Mouse (Mus musculus) thymus, postnatal 36 days (tissue): ENCODE measurements around the gene Amotl1.
"Not testable (repeated sequence)": the region's sequence is repeated elsewhere in the genome, so short reads cannot be mapped to it uniquely, and the experiment has no call there.

Source experiments
- DNase-seq, 2 experiments: peaks; one replicate each; pipeline ENCODE4 v3.0.0; 2022; ENCODE audit warnings: mixed read lengths in 2 of 2

Amotl1 gene

GRCm38 (mm10) chr9:14644956-14645355 lies at the start of gene Amotl1:
TSS of gene Amotl1 (minus strand) at chr9:14645056.
- DNase-seq = no peak

GRCm38 (mm10) chr9:14689376-14690108 lies 44.7 kb upstream of the Amotl1 start:
- no peak for DNase-seq

GRCm38 (mm10) chr9:14684363-14684762 lies 39.5 kb upstream of the Amotl1 start:
- DNase-seq = no peak

- DNase-seq = no peak
Measured at GRCm38 (mm10) chr9:14682741-14683140, 37.9 kb upstream of the Amotl1 start.

- DNase-seq = no peak
Measured at GRCm38 (mm10) chr9:14680584-14680983, 35.7 kb upstream of the Amotl1 start.

- no peak for DNase-seq
Measured at GRCm38 (mm10) chr9:14675707-14676691, 31.1 kb upstream of the Amotl1 start.

- DNase-seq = no peak
Measured at GRCm38 (mm10) chr9:14674506-14674905, 29.6 kb upstream of the Amotl1 start.

GRCm38 (mm10) chr9:14673109-14673508 lies 28.3 kb upstream of the Amotl1 start:
- no peak for DNase-seq

GRCm38 (mm10) chr9:14671965-14672364 lies 27.1 kb upstream of the Amotl1 start:
- DNase-seq = not testable (repeated sequence)

GRCm38 (mm10) chr9:14668382-14668781 lies 23.5 kb upstream of the Amotl1 start:
- DNase-seq = no peak

- no peak for DNase-seq
Measured at GRCm38 (mm10) chr9:14666071-14666470, 21.2 kb upstream of the Amotl1 start.

- DNase-seq = no peak
Measured at GRCm38 (mm10) chr9:14663591-14663990, 18.7 kb upstream of the Amotl1 start.

- DNase-seq = no peak
Measured at GRCm38 (mm10) chr9:14662876-14663275, 18.0 kb upstream of the Amotl1 start.

GRCm38 (mm10) chr9:14662138-14662537 lies 17.3 kb upstream of the Amotl1 start:
- DNase-seq = no peak

- DNase-seq = no peak
Measured at GRCm38 (mm10) chr9:14657926-14658325, 13.1 kb upstream of the Amotl1 start.

- no peak for DNase-seq
Measured at GRCm38 (mm10) chr9:14654010-14654409, 9.2 kb upstream of the Amotl1 start.

GRCm38 (mm10) chr9:14652761-14653160 lies 7.9 kb upstream of the Amotl1 start:
- no peak for DNase-seq

- no peak for DNase-seq
Measured at GRCm38 (mm10) chr9:14647849-14648248, 3.0 kb upstream of the Amotl1 start.

- DNase-seq = no peak
Measured at GRCm38 (mm10) chr9:14646641-14647040, 1.8 kb upstream of the Amotl1 start.

- no peak for DNase-seq
Measured at GRCm38 (mm10) chr9:14646061-14646460, 1.2 kb upstream of the Amotl1 start.

GRCm38 (mm10) chr9:14643328-14643727 lies 1.5 kb downstream of the Amotl1 start:
- no peak for DNase-seq

GRCm38 (mm10) chr9:14642251-14643021 lies 2.4 kb downstream of the Amotl1 start:
- DNase-seq = no peak
